Mouse (Mus musculus): ENCODE results near the gene Lrfn3.

DNA sequence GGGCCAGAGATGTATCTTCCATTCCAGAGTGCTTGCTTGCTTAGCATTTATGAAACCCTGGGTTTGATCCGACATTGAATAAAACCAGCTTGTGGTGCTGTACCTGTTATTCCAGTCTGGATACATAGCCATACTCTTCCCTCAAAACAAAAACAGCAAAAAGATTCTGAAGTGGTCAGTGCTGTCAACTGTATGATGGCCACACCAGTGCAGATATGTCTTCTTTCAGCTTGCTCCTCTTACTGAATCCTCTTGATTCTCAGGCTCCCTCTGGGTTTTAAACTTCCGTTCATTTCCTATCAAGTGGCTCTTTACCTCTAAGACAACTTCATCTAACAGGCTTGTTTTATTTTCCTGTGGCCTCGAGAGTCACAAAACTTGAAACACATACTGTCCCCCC lies 38.8 kb downstream of the Lrfn3 start, which contains the start of gene Sdhaf1:
- TF ChIP-seq CTCF (IDR thresholded peaks at IDR 0.05; ENCODE audit: borderline replicate concordance, control insufficient read depth, extremely low read depth, insufficient read depth, low read length, poor library complexity) (no peak), POLR2A (IDR thresholded peaks at IDR 0.05; ENCODE audit: control insufficient read depth, extremely low read depth, insufficient read depth, low read length, poor library complexity) (no peak)

Measured in thymus, adult 2 months (tissue).